ENCODE assay signal across 22 mouse cellular contexts in the genomic region with DNA sequence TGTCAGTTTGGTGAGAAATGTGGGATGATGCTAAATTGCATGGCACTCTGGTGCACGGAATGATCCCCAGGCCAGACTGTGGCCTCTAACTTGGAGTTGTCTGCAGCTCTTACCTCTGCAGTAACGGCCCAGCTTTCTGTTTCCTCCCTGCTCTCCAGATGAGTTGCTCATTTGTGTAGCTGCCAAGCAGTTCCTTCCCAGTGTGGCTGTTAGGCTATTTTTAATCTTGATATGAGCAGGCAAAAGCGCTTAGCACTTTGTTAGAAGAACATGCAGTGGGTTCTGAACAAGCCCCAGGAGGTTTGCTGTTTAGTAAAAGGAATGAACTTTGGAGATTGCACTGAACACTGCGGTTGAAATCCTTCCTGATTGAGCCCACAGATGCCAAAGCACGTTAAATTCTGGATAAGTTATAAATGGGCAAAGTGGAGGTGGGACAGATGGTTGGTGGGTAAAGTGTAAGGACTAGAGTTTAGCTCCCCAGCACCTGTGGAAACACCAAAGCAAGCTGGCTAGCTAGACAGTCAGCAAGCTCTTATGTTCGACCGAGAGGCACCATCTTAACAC. TPM values are rescaled to one million over a fixed set of nuclear protein-coding genes. Genes with fewer than 3 reads are reported as not detected.
DNase-seq lines count a peak whose midpoint lies in the region; ATAC-seq and TF ChIP-seq lines count a peak whose summit lies in the region.
"Had no signal": no experiment of that assay in that cellular context is flagged by ENCODE, and none has a peak within 500 bp of the region (broad histone marks: within the 10 kb centered on the region; RNA-seq: fewer than 3 reads in every experiment).

No protein-coding gene starts in this region.

- H3K9me3 ChIP-seq in kidney, postnatal 0 days (replicated peaks; ENCODE audit: low read length): no peaks in the 10 kb centered on the region
- no peaks in the 10 kb centered on the region for H3K9me3 ChIP-seq in midbrain, postnatal 0 days (ENCODE audit: low read length)
- H3K9me3 ChIP-seq: hindbrain, embryonic 10.5 days; limb, embryonic 12.5 days; liver, embryonic 15.5 days; midbrain, embryonic 15.5 days had no signal

- no peaks in the 10 kb centered on the region for H3K27me3 ChIP-seq in kidney, postnatal 0 days (ENCODE audit: insufficient read depth, low read length)
- no peaks in the 10 kb centered on the region for H3K27me3 ChIP-seq in midbrain, postnatal 0 days (ENCODE audit: insufficient read depth, low read length)
- H3K27me3 ChIP-seq: limb, embryonic 12.5 days; midbrain, embryonic 15.5 days; Patski had no signal

- no peak overlapping the region for H3K4me3 ChIP-seq in kidney, postnatal 0 days (replicated peaks; ENCODE audit: low read depth, low read length)
- H3K4me3 ChIP-seq in midbrain, postnatal 0 days (ENCODE audit: low read depth, low read length): no peak overlapping the region
- H3K4me3 ChIP-seq: hindbrain, embryonic 10.5 days; limb, embryonic 12.5 days; liver, embryonic 15.5 days; midbrain, embryonic 15.5 days had no signal

- no peak for ATAC-seq in kidney, postnatal 0 days (replicated peaks; ENCODE audit: low FRiP score, low read depth)
- no peak for ATAC-seq in midbrain, postnatal 0 days (ENCODE audit: low FRiP score)
- ATAC-seq: activated CD4-positive, CD25-positive, alpha-beta regulatory T cell, adult 4 months; lung, postnatal 0 days; midbrain, embryonic 15.5 days; Patski had no signal

- H3K9ac ChIP-seq in kidney, postnatal 0 days (ENCODE audit: low read depth, low read length): 0 out of 2 replicates have a peak overlapping the region, but pooled peaks have one; percentile 3
- H3K9ac ChIP-seq in midbrain, postnatal 0 days (replicated peaks; ENCODE audit: low read length, poor library complexity, severe bottlenecking): no peak overlapping the region
- H3K9ac ChIP-seq: limb, embryonic 12.5 days; liver, embryonic 15.5 days; midbrain, embryonic 15.5 days had no signal

- H3K4me2 ChIP-seq in kidney, postnatal 0 days (ENCODE audit: low read length): no peak overlapping the region
- H3K4me2 ChIP-seq in midbrain, postnatal 0 days (ENCODE audit: low read depth, low read length, poor library complexity, severe bottlenecking): no peak overlapping the region
- H3K4me2 ChIP-seq: limb, embryonic 12.5 days; liver, embryonic 15.5 days; midbrain, embryonic 15.5 days had no signal

- no peak overlapping the region for H3K27ac ChIP-seq in kidney, postnatal 0 days
- H3K27ac ChIP-seq in midbrain, postnatal 0 days (ENCODE audit: low read depth, low read length): no peak overlapping the region
- H3K27ac ChIP-seq: hindbrain, embryonic 10.5 days; limb, embryonic 12.5 days; liver, embryonic 15.5 days; midbrain, embryonic 15.5 days had no signal

- 87% methylated on average over 7 of the region's 7 CpGs for WGBS in kidney, postnatal 0 days
- WGBS in midbrain, postnatal 0 days: 93% methylated on average over 7 of the region's 7 CpGs

- TF ChIP-seq CTCF in kidney, postnatal 0 days (IDR thresholded peaks at IDR 0.05; ENCODE audit: low read depth): no peak
- TF ChIP-seq CTCF in midbrain, postnatal 0 days (IDR thresholded peaks at IDR 0.05): no peak

- DNase-seq in frontal cortex, adult 2 months (ENCODE audit: extremely low spot score in 1 of 2, low spot score in 1 of 2): peak; percentile 41 to 68
- no peak for DNase-seq in frontal cortex, postnatal 14 days (ENCODE audit: low spot score in 2 of 2)
- no peak for DNase-seq in kidney, postnatal 0 days (ENCODE audit: low spot score)
- no peak for DNase-seq in kidney, postnatal 4 days
- DNase-seq in right cerebral cortex, adult 2 months (ENCODE audit: low spot score in 2 of 2): peak; percentile 47 to 54
- no peak for DNase-seq in right cerebral cortex, postnatal 14 days
- DNase-seq in midbrain, postnatal 0 days (ENCODE audit: low spot score): no peak
- no peak for DNase-seq in embryo, embryonic 10 days (ENCODE audit: low spot score)
- DNase-seq: adrenal gland, postnatal 14 days; cerebellum, adult 18-20 months; heart, adult 18-20 months; kidney, adult 18-20 months; kidney, postnatal 14 days; layer of hippocampus, adult 9-11 months; thymus, postnatal 36 days had no signal

- H3K4me1 ChIP-seq in kidney, postnatal 0 days (replicated peaks; ENCODE audit: insufficient read depth, low read length): peaks cover 7% of the 10 kb centered on the region; the same call in 1 of the 2 replicates
- no peaks in the 10 kb centered on the region for H3K4me1 ChIP-seq in midbrain, postnatal 0 days (ENCODE audit: insufficient read depth, low read length)

- peaks cover 45% of the 10 kb centered on the region for H3K36me3 ChIP-seq in kidney, postnatal 0 days (ENCODE audit: insufficient read depth, low read length)
- H3K36me3 ChIP-seq in midbrain, postnatal 0 days (ENCODE audit: insufficient read depth, low read length): peaks cover 49% of the 10 kb centered on the region

RNA-seq across cellular contexts. Expression of gene Lsm3, which starts 2.8 kb away (rescaled TPM):
- polyA plus RNA-seq in frontal cortex, adult 2 months (2012; rRNA removed): 66.3 and 69.3 TPM in 2 replicates
- polyA plus RNA-seq in kidney, postnatal 0 days (2015; fragmentation: Nextera tagmentation; extraction: Ambion mirVana): 215 and 222 TPM in 2 replicates
- 38.6 and 53.8 TPM in 2 replicates for total RNA-seq in midbrain, postnatal 0 days (2014; rRNA removed)
- polyA plus RNA-seq in midbrain, postnatal 0 days (2015; fragmentation: Nextera tagmentation; extraction: Ambion mirVana): 169 and 170 TPM in 2 replicates

RNA-seq across cellular contexts. Expression of gene Xpc, which starts 2.8 kb away (rescaled TPM):
- 14.0 and 16.1 TPM in 2 replicates for polyA plus RNA-seq in frontal cortex, adult 2 months (2012; rRNA removed)
- polyA plus RNA-seq in kidney, postnatal 0 days (2015; fragmentation: Nextera tagmentation; extraction: Ambion mirVana): 29.2 and 29.4 TPM in 2 replicates
- 12.3 and 16.3 TPM in 2 replicates for total RNA-seq in midbrain, postnatal 0 days (2014; rRNA removed)
- 14.3 and 14.7 TPM in 2 replicates for polyA plus RNA-seq in midbrain, postnatal 0 days (2015; fragmentation: Nextera tagmentation; extraction: Ambion mirVana)

RNA-seq across cellular contexts. Expression of gene Tmem43, which starts 45.0 kb away (rescaled TPM):
- 28.4 and 34.4 TPM in 2 replicates for polyA plus RNA-seq in frontal cortex, adult 2 months (2012; rRNA removed)
- 34.5 and 39.6 TPM in 2 replicates for polyA plus RNA-seq in kidney, postnatal 0 days (2015; fragmentation: Nextera tagmentation; extraction: Ambion mirVana)
- 90.0 and 90.2 TPM in 2 replicates for total RNA-seq in midbrain, postnatal 0 days (2014; rRNA removed)
- polyA plus RNA-seq in midbrain, postnatal 0 days (2015; fragmentation: Nextera tagmentation; extraction: Ambion mirVana): 57.2 and 58.7 TPM in 2 replicates

RNA-seq across cellular contexts. Expression of gene Chchd4, which starts 45.2 kb away (rescaled TPM):
- polyA plus RNA-seq in frontal cortex, adult 2 months (2012; rRNA removed): 17.4 and 19.3 TPM in 2 replicates
- polyA plus RNA-seq in kidney, postnatal 0 days (2015; fragmentation: Nextera tagmentation; extraction: Ambion mirVana): 28.0 and 29.2 TPM in 2 replicates
- 17.8 and 20.8 TPM in 2 replicates for total RNA-seq in midbrain, postnatal 0 days (2014; rRNA removed)
- 36.2 and 38.2 TPM in 2 replicates for polyA plus RNA-seq in midbrain, postnatal 0 days (2015; fragmentation: Nextera tagmentation; extraction: Ambion mirVana)

Comparison
In these comparisons a context has a peak if more than half of its experiments do, and no peak if none do; other contexts are left out.
1. DNase-seq: peak in frontal cortex, adult 2 months (2 of 2) and right cerebral cortex, adult 2 months (2 of 2); none in frontal cortex, postnatal 14 days (0 of 2), kidney, postnatal 0 days (single experiment), kidney, postnatal 4 days (0 of 2), right cerebral cortex, postnatal 14 days (single experiment), midbrain, postnatal 0 days (single experiment) and embryo, embryonic 10 days (single experiment).